Mouse (Mus musculus) limb, embryonic 14.5 days (tissue): Measurements from ENCODE around the gene Gm17651. TPM values are rescaled to one million over a fixed set of nuclear protein-coding genes. Genes with fewer than 3 reads are reported as not detected.

ENCODE experiments used
- ATAC-seq: fragments of 200-750 bp; cut with Nextera tagmentation; 2 replicates; pipeline ENCODE4 v1.8.0; 2017; ENCODE audit warnings: low read depth, moderate number of reproducible peaks, moderate TSS enrichment; ENCODE audit not compliant: low FRiP score
- DNase-seq: peaks from one replicate; pipeline ENCODE4 v3.0.0-alpha.2; 2015; ENCODE audit warnings: low spot score
- H3K27ac ChIP-seq: fragments of 300-500 bp; sonication (generic); replicated peaks from 2 replicates; pipeline ENCODE4 v1.5.1; 2014; ENCODE audit warnings: low read depth, mild to moderate bottlenecking, low read length, moderate library complexity, mixed read lengths
- H3K27me3 ChIP-seq: fragments of 300-500 bp; sonication (generic); 2 replicates; pipeline ENCODE4 v1.6.1; 2014; ENCODE audit warnings: low read length, mixed read lengths; ENCODE audit not compliant: control insufficient read depth, insufficient read depth
- H3K36me3 ChIP-seq: fragments of 300-500 bp; sonication (generic); 2 replicates; pipeline ENCODE4 v1.6.1; 2014; ENCODE audit warnings: mild to moderate bottlenecking, low read length, moderate library complexity, mixed read lengths; ENCODE audit not compliant: control insufficient read depth, insufficient read depth
- H3K4me1 ChIP-seq: fragments of 300-500 bp; sonication (generic); 2 replicates; pipeline ENCODE4 v1.6.1; 2014; ENCODE audit warnings: antibody characterized with exemption, low read length, mixed read lengths; ENCODE audit not compliant: control insufficient read depth, insufficient read depth
- H3K4me2 ChIP-seq: fragments of 300-500 bp; sonication (generic); replicated peaks from 2 replicates; pipeline ENCODE4 v1.6.1; 2014; ENCODE audit warnings: low read depth, mild to moderate bottlenecking, low read length, moderate library complexity; ENCODE audit not compliant: severe bottlenecking
- H3K4me3 ChIP-seq: fragments of 300-500 bp; sonication (generic); replicated peaks from 2 replicates; pipeline ENCODE4 v1.5.1; 2014; ENCODE audit warnings: low read length
- H3K9ac ChIP-seq: fragments of 300-500 bp; sonication (generic); 2 replicates; pipeline ENCODE4 v1.6.1; 2014; ENCODE audit warnings: mild to moderate bottlenecking, low read depth, low read length, moderate library complexity; ENCODE audit not compliant: severe bottlenecking
- H3K9me3 ChIP-seq: fragments of 300-500 bp; sonication (generic); 2 replicates; pipeline ENCODE4 v1.6.1; 2016; ENCODE audit warnings: low read length; ENCODE audit not compliant: control insufficient read depth
- POLR2A ChIP-seq: fragments of 200-500 bp; IDR thresholded peaks from 2 replicates; pipeline ENCODE4 v1.8.0; 2012; ENCODE audit warnings: inconsistent platforms, mild to moderate bottlenecking, moderate library complexity, borderline replicate concordance; ENCODE audit not compliant: insufficient read depth, insufficient read length; ENCODE audit errors: extremely low read depth
- WGBS: fragments of 180-500 bp; shearing (Covaris S2); extraction: QIAGEN DNeasy Blood & Tissue Kit; methylation state at CpG from one replicate; pipeline ENCODE4 v1.1.7; 2014; 5-methylcytosine and 5-hydroxymethylcytosine counted together
- polyA plus RNA-seq, 2 experiments: library from polyadenylated mRNA; depleted of rRNA in 1 of 2; stranded (reverse) in 1 of 2; unstranded in 1 of 2; fragments of >200 nt; fragmentation: Nextera tagmentation in 1 of 2; extraction: Ambion mirVana in 1 of 2; gene quantifications; 2 replicates each; pipeline versions ENCODE4 v1.2.1 to v1.2.3; 2012 to 2014

The Gm17651 gene
- polyA plus RNA-seq, 2 experiments = not detected

- H3K36me3 ChIP-seq = no peaks in the 10 kb centered on the region
- H3K4me1 ChIP-seq = no peaks in the 10 kb centered on the region
- H3K4me2 ChIP-seq = no peak overlapping the region
- H3K9ac ChIP-seq = no peak overlapping the region
- ATAC-seq (no peak), DNase-seq (no peak)
- no peak for TF ChIP-seq POLR2A
- no peaks in the 10 kb centered on the region for H3K9me3 ChIP-seq
- WGBS = 90% methylated on average over 3 of the region's 3 CpGs
- no peak overlapping the region for H3K27ac ChIP-seq
- H3K27me3 ChIP-seq = no peaks in the 10 kb centered on the region
- no peak overlapping the region for H3K4me3 ChIP-seq
Observed at GRCm38 (mm10) chr3:97705508-97705907, 31.0 kb upstream of the Gm17651 start.

GRCm38 (mm10) chr3:97702448-97703080 lies 28.1 kb upstream of the Gm17651 start:
- Histone ChIP-seq H3K4me2 (no peak overlapping the region), H3K27ac (no peak overlapping the region), H3K9me3 (no peaks in the 10 kb centered on the region), H3K27me3 (no peaks in the 10 kb centered on the region), H3K4me3 (no peak overlapping the region), H3K9ac (no peak overlapping the region), H3K36me3 (no peaks in the 10 kb centered on the region), H3K4me1 (no peaks in the 10 kb centered on the region)
- 88% methylated on average over 11 of the region's 11 CpGs for WGBS
- DNase-seq (no peak), ATAC-seq (no peak)
- no peak for TF ChIP-seq POLR2A

DNA sequence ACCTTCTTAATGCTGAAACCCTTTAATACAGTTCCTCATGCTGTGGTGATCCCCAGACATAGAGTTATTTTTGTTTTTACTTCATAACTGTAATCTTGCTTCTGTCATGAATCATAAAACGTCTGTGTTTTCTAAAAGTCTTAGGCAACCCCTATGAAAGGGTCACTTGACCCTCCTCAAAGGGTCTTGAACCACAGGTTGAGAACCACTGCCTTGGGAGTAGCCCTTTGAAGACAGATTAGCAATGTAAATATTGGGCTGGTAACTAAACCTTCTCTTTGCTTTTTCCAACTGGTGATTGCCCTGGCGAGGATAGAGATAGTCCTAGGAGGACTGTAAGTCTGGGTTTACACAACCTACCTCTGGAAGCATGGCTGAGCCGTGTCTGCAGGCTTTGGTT lies 26.7 kb upstream of the Gm17651 start:
- DNase-seq = no peak
- TF ChIP-seq POLR2A = no peak
- 50% methylated on average over 3 of the region's 3 CpGs for WGBS
- Histone ChIP-seq H3K9ac (no peak overlapping the region), H3K27me3 (no peaks in the 10 kb centered on the region), H3K27ac (no peak overlapping the region), H3K4me2 (no peak overlapping the region), H3K9me3 (no peaks in the 10 kb centered on the region), H3K36me3 (no peaks in the 10 kb centered on the region), H3K4me1 (no peaks in the 10 kb centered on the region), H3K4me3 (no peak overlapping the region)
- no peak for ATAC-seq

- no peak for ATAC-seq
- Histone ChIP-seq H3K9me3 (no peaks in the 10 kb centered on the region), H3K36me3 (no peaks in the 10 kb centered on the region), H3K9ac (no peak overlapping the region), H3K27me3 (no peaks in the 10 kb centered on the region), H3K4me1 (no peaks in the 10 kb centered on the region), H3K4me3 (no peak overlapping the region), H3K27ac (no peak overlapping the region), H3K4me2 (no peak overlapping the region)
- WGBS = 77% methylated on average over 3 of the region's 3 CpGs
- no peak for DNase-seq
- TF ChIP-seq POLR2A = no peak
Observed at GRCm38 (mm10) chr3:97699061-97699460, 24.6 kb upstream of the Gm17651 start.

DNA sequence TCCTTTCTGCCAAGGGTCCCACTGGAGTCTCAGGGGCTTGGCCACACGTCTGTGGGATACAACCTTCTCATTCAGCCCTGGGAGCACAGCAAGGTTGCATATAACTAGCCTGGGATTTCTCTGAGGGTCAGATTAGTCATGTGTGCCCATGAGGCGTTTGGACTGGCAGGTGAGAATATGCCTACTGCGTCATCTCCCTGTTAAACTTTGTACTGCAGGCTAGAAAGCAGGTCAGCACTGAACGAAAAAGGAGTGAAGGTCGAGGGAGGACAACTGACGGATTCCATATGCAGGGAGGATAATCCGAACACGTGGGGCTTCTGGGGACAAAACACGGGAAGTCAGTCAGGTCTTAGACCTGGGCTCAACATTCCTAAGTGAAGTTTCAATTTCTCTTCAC lies 22.8 kb upstream of the Gm17651 start:
- 73% methylated on average over 9 of the region's 9 CpGs for WGBS
- Histone ChIP-seq H3K4me1 (no peaks in the 10 kb centered on the region), H3K27me3 (no peaks in the 10 kb centered on the region), H3K27ac (no peak overlapping the region), H3K4me2 (no peak overlapping the region), H3K9ac (no peak overlapping the region), H3K4me3 (no peak overlapping the region), H3K36me3 (no peaks in the 10 kb centered on the region), H3K9me3 (no peaks in the 10 kb centered on the region)
- DNase-seq (no peak), ATAC-seq (no peak)
- no peak for TF ChIP-seq POLR2A

- H3K4me2 ChIP-seq = no peak overlapping the region
- no peak overlapping the region for H3K9ac ChIP-seq
- no peak overlapping the region for H3K27ac ChIP-seq
- TF ChIP-seq POLR2A = no peak
- H3K27me3 ChIP-seq = no peaks in the 10 kb centered on the region
- ATAC-seq = no peak
- WGBS = 83% methylated on average over 9 of the region's 9 CpGs
- DNase-seq = no peak
- no peak overlapping the region for H3K4me3 ChIP-seq
- no peaks in the 10 kb centered on the region for H3K9me3 ChIP-seq
- H3K4me1 ChIP-seq = no peaks in the 10 kb centered on the region
- H3K36me3 ChIP-seq = no peaks in the 10 kb centered on the region
Observed at GRCm38 (mm10) chr3:97696866-97697265, 22.4 kb upstream of the Gm17651 start.
